Mouse (Mus musculus) hindbrain, embryonic 11.5 days (tissue): ENCODE data around the gene Tespa1. TPM values are rescaled to one million over a fixed set of nuclear protein-coding genes. Genes with fewer than 3 reads are reported as not detected.
"Not testable (repeated sequence)": the region's sequence is repeated elsewhere in the genome, so short reads cannot be mapped to it uniquely, and the experiment has no call there.

Experiments used
- ATAC-seq: fragments of 200-750 bp; cut with Nextera tagmentation; 2 replicates; pipeline ENCODE4 v1.8.0; 2017; ENCODE audit warnings: mild to moderate bottlenecking, moderate TSS enrichment, moderate library complexity; ENCODE audit not compliant: low FRiP score
- DNase-seq: peaks from one replicate; pipeline ENCODE4 v3.0.0-alpha.2; 2015; ENCODE audit warnings: low spot score
- H3K27ac ChIP-seq: fragments of 300-500 bp; sonication (generic); 2 replicates; pipeline ENCODE4 v1.5.1; 2014; ENCODE audit warnings: mild to moderate bottlenecking, low read depth, low read length
- H3K27me3 ChIP-seq: fragments of 300-500 bp; sonication (generic); 2 replicates; pipeline ENCODE4 v1.6.1; 2014; ENCODE audit warnings: mild to moderate bottlenecking, low read length, moderate library complexity, mixed read lengths; ENCODE audit not compliant: control insufficient read depth, insufficient read depth
- H3K36me3 ChIP-seq: fragments of 300-500 bp; sonication (generic); 2 replicates; pipeline ENCODE4 v1.6.1; 2014; ENCODE audit warnings: mild to moderate bottlenecking, low read length, moderate library complexity, mixed read lengths; ENCODE audit not compliant: control insufficient read depth, insufficient read depth
- H3K4me1 ChIP-seq: fragments of 300-500 bp; sonication (generic); replicated peaks from 2 replicates; pipeline ENCODE4 v1.6.1; 2014; ENCODE audit warnings: low read length, mixed read lengths; ENCODE audit not compliant: control insufficient read depth, insufficient read depth
- H3K4me2 ChIP-seq: fragments of 300-500 bp; sonication (generic); replicated peaks from 2 replicates; pipeline ENCODE4 v1.6.1; 2014; ENCODE audit warnings: mild to moderate bottlenecking, low read depth, low read length
- H3K4me3 ChIP-seq: fragments of 300-500 bp; sonication (generic); 2 replicates; pipeline ENCODE4 v1.5.1; 2014; ENCODE audit warnings: low read depth, low read length
- H3K9ac ChIP-seq: fragments of 300-500 bp; sonication (generic); 2 replicates; pipeline ENCODE4 v1.6.1; 2014; ENCODE audit warnings: low read depth, low read length
- H3K9me3 ChIP-seq: fragments of 300-500 bp; sonication (generic); 2 replicates; pipeline ENCODE4 v1.6.1; 2016; ENCODE audit warnings: low read length; ENCODE audit not compliant: control insufficient read depth
- WGBS: fragments of 180-500 bp; shearing (Covaris S2); extraction: QIAGEN DNeasy Blood & Tissue Kit; methylation state at CpG from one replicate; pipeline ENCODE4 v1.1.7; 2014; 5-methylcytosine and 5-hydroxymethylcytosine counted together
- polyA plus RNA-seq: library from polyadenylated mRNA; unstranded; fragments of >200 nt; fragmentation: Nextera tagmentation; extraction: Ambion mirVana; gene quantifications from 2 replicates; pipeline ENCODE4 v1.2.1, GENCODE M21; 2014

The Tespa1 gene
- 0.18 and 0.26 TPM in 2 replicates for polyA plus RNA-seq

DNA sequence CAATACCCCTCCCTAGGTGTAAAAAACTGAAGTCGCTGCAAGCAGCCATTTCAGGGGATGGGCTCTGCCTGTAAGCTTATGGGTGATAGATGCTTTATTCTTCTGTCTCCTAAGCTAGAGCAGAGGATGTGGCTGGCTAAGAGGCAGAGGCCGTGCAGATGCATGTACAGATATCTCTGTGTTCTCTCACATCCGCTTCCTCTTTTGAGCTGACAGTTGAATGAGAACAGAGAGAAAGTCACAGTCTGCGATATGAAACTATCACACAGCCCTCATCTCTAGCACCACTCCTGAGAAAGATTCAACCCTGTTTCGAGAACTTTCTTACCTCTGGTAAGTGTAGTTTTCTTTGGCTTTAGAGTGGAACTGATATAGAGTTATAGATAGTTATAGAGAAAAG lies at the start of gene Tespa1:
Gene Tespa1 (plus strand): TSS at position 234 of the 400 bp plus-strand sequence.
- ATAC-seq (no peak), DNase-seq (no peak)
- H3K36me3 ChIP-seq, result no peaks in the 10 kb centered on the region
- no peak within 1 kb of the TSS for H3K9ac ChIP-seq
- H3K4me2 ChIP-seq, result no peak within 1 kb of the TSS
- no peaks in the 10 kb centered on the region for H3K9me3 ChIP-seq
- no peaks in the 10 kb centered on the region for H3K4me1 ChIP-seq
- no peaks in the 10 kb centered on the region for H3K27me3 ChIP-seq
- no peak within 1 kb of the TSS for H3K27ac ChIP-seq
- H3K4me3 ChIP-seq, result no peak within 1 kb of the TSS
- WGBS, result 88% methylated on average over 5 of the region's 5 CpGs

DNA sequence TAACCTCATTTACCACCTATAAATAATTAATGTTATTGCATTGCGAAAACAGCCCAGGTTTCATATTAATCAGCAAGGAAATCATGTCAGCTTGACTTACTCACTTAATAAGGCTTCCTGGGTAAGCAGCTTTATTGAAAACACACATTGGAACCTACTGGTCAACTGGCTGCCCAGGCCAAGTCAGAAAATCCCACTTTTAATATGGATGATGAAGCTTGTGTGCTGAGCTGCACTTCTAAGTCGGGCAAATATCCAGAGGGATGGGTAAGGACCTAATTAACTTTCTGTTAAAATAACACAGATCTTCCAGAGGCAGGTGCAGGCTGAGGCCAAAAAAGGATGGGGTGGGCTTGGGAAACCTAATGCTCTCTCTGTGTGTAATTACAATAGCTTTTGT lies 46.9 kb upstream of the Tespa1 start:
- WGBS, result 66% methylated on average over 2 of the region's 2 CpGs
- no peak overlapping the region for H3K4me2 ChIP-seq
- ATAC-seq, result no peak

DNA sequence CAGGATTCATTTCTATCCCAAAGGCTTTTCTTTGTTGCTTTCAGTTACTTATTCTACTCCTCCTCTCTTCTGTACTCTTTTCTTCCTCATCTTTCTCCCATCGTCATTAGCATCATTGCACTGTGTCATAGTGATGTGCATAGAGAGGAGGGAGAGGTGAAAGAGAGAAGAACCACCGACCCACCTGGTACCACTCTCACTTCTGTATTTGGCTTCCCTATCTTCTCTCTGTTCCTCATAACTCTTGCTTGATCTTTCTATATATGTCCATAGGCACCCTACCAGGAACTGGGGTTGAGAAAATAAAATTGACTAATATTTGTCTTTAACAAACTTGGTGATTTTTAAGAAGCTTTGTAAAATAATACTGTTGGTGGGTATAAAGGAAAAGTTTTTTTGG lies 46.2 kb upstream of the Tespa1 start:
- no peaks in the 10 kb centered on the region for H3K9me3 ChIP-seq
- H3K4me1 ChIP-seq, result no peaks in the 10 kb centered on the region
- no peak overlapping the region for H3K9ac ChIP-seq
- no peak overlapping the region for H3K4me3 ChIP-seq
- ATAC-seq (no peak), DNase-seq (no peak)
- no peaks in the 10 kb centered on the region for H3K36me3 ChIP-seq
- no peak overlapping the region for H3K4me2 ChIP-seq
- WGBS, result 73% methylated on average over 2 of the region's 2 CpGs
- no peak overlapping the region for H3K27ac ChIP-seq
- H3K27me3 ChIP-seq, result no peaks in the 10 kb centered on the region

More for the DNA sequence above, 46.9 kb upstream of the Tespa1 start:
- Histone ChIP-seq H3K4me3 (no peak overlapping the region), H3K9me3 (no peaks in the 10 kb centered on the region), H3K36me3 (no peaks in the 10 kb centered on the region), H3K27me3 (no peaks in the 10 kb centered on the region), H3K27ac (no peak overlapping the region), H3K9ac (no peak overlapping the region), H3K4me1 (no peaks in the 10 kb centered on the region)
- no peak for DNase-seq

DNA sequence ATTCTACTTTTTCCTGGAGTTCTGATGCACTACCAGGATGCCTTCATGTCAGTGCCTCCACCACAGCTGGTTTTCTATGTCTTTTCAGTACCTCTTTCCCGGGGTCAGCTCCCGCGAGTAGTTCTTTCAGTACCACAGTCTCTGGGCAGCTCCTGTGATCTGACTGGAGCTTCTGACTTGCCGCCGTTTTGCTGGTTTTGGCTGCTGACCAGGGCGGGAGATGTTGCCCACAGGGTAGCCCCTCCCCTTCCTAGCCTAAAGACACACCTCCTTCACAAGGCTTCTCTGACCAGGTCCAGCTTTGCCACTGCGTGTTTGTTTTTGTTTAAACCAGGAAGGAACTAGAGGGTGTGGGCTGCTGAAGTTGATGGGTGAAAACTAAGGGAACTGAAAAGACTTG lies 42.6 kb upstream of the Tespa1 start, which contains the start of gene Neurod4:
Gene Neurod4 (minus strand): TSS at position 175 of the 400 bp plus-strand sequence.
- Histone ChIP-seq H3K36me3 (no peaks in the 10 kb centered on the region), H3K4me3 (peak within 1 kb of the TSS; percentile 18), H3K4me2 (peak within 1 kb of the TSS; percentile 17; the same call in 1 of the 2 replicates), H3K4me1 (no peaks in the 10 kb centered on the region), H3K9ac (no peak within 1 kb of the TSS), H3K9me3 (no peaks in the 10 kb centered on the region), H3K27ac (no peak within 1 kb of the TSS), H3K27me3 (no peaks in the 10 kb centered on the region)
- peak; percentile 59 for DNase-seq
- WGBS, result 1% methylated on average over 7 of the region's 7 CpGs
- peak; percentile 58 for ATAC-seq

DNA sequence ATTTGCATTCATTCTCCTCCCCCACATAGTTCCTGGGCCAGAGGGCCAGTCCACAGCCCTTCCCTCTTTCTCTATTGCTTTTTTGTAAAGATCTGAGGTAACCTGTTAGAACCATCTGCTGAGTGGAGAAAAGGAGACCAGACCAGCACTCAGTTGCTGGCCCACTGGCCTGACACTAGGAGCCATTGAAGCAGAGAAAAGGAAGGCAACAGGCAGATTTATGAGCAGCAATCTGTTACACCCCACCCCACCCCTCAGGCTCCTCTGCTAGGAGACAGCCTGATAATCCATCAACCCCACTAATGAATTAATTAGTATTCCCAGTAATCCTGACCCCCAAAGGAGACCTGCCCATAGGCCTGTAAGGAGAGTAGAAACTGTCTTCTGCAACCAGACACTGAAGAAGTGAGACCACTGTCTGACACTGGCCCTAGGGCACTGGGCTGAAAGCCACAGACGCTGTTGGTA lies 40.7 kb upstream of the Tespa1 start:
- Histone ChIP-seq H3K9ac (no peak overlapping the region), H3K36me3 (no peaks in the 10 kb centered on the region), H3K4me2 (no peak overlapping the region), H3K9me3 (no peaks in the 10 kb centered on the region), H3K4me1 (no peaks in the 10 kb centered on the region), H3K27me3 (no peaks in the 10 kb centered on the region), H3K4me3 (no peak overlapping the region), H3K27ac (no peak overlapping the region)
- WGBS, result 13% methylated on average over 1 of the region's 1 CpGs
- ATAC-seq (peak; percentile 89), DNase-seq (peak; percentile 45)

DNA sequence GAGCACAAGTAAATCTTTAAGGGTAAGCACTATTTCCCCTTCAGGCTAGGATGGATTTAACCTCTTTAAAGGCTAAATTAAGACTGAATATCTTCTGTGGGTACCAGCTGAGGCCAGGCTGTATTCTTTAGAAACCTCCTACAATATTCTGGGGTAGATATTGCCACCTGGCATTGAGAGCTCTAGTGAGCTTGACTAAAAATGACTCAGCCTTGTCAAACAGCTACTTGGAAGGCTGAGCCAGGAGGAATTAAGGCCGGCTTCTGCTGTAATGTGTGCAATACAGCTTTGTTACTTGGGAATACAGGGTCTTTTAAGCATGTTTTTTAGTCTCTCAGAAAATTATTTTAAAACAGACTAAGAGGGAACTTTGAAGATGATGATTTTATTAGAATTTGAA lies 35.5 kb upstream of the Tespa1 start:
- H3K27ac ChIP-seq, result no peak overlapping the region
- ATAC-seq (no peak), DNase-seq (no peak)
- H3K27me3 ChIP-seq, result no peaks in the 10 kb centered on the region
- no peaks in the 10 kb centered on the region; the same call in 1 of the 2 replicates for H3K4me1 ChIP-seq
- H3K9ac ChIP-seq, result no peak overlapping the region
- 62% methylated on average over 1 of the region's 1 CpGs for WGBS
- no peaks in the 10 kb centered on the region for H3K9me3 ChIP-seq
- H3K4me2 ChIP-seq, result no peak overlapping the region
- no peak overlapping the region for H3K4me3 ChIP-seq
- no peaks in the 10 kb centered on the region for H3K36me3 ChIP-seq

DNA sequence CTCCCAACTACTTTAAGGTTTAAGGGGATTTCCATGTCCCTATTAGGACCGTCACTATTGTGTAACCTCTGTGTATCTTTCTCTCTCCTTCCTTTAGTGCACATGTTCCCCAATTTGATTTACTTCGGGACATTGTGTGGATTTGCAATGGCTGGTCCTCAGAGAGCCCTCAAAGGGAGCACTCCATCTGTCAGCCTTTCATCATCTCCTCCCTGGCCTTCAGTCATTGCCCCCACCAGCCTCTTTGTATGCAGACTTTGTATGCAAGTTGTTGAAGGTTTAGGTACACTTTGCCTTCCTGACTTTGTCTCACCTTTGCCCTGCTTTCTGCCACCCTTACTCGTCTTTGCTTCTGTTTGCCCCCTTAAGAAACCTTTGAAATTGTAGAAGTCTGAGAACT lies 34.7 kb upstream of the Tespa1 start:
- DNase-seq (no peak), ATAC-seq (0 out of 2 replicates have a peak, but pooled peaks have one; percentile 17)
- H3K4me1 ChIP-seq, result no peaks in the 10 kb centered on the region; the same call in 1 of the 2 replicates
- H3K36me3 ChIP-seq, result no peaks in the 10 kb centered on the region
- no peak overlapping the region for H3K9ac ChIP-seq
- H3K4me3 ChIP-seq, result no peak overlapping the region
- H3K27ac ChIP-seq, result no peak overlapping the region
- no peaks in the 10 kb centered on the region for H3K9me3 ChIP-seq
- 50% methylated on average over 3 of the region's 3 CpGs for WGBS
- no peaks in the 10 kb centered on the region for H3K27me3 ChIP-seq
- H3K4me2 ChIP-seq, result no peak overlapping the region

DNA sequence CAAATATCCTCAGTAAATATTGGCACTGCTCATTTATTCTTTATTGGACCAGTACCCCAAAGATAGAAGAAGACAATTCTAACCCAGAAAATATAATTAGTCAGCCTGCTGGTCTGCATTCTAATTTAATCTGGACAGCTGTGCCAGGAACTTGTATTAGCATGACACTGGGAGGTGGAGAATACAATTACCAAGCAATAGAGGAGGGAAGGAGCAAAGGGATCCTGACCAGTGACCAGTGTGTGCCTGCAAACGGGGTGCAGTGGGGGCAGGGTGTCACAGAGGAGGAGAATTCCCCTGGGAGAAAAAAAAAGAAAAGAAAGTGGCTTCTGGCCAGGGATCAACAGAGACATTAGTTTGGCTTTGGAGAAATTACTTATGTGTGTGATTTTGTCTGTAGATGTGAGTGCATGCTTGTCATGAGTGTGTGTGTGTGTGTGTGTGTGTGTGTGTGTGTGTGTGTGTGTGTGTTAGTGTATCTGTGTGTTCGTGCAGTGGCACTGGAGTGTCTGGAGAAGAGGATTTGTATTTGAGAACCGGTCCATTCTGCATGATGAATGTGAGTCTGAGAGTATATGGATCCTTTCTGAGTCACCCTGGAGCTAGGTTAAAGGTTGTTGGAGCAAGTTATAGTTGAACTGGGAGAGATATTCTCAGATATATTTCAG lies 28.8 kb upstream of the Tespa1 start:
- Histone ChIP-seq H3K27me3 (no peaks in the 10 kb centered on the region), H3K36me3 (no peaks in the 10 kb centered on the region), H3K4me2 (no peak overlapping the region), H3K9ac (no peak overlapping the region), H3K4me1 (no peaks in the 10 kb centered on the region), H3K4me3 (no peak overlapping the region), H3K9me3 (no peaks in the 10 kb centered on the region), H3K27ac (peak overlapping the region; percentile 47; the same call in 1 of the 2 replicates)
- peak; percentile 41 for DNase-seq
- 16% methylated on average over 3 of the region's 3 CpGs for WGBS
- ATAC-seq, result peak; percentile 95

DNA sequence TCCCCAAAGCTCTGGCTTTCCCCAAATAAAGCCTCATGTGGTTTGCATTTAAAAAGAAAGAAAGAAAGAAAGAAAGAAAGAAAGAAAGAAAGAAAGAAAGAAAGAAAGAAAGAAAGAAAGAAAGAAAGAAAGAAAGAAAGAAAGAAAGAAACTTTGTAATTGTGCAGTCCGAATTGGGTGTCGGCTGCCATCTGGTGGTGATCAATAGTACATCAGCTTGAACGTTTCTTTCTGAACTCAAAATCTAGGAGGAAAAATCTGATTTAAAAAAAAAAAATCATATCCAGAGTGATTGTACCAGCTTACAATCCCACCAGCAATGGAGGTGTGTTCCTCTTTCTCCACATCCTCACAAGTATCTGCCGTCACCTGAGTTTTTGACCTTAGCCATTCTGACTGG lies 23.9 kb upstream of the Tespa1 start:
- not testable (repeated sequence) for H3K36me3 ChIP-seq, H3K4me3 ChIP-seq, ATAC-seq, H3K4me2 ChIP-seq, H3K27ac ChIP-seq, H3K9ac ChIP-seq, H3K27me3 ChIP-seq, H3K4me1 ChIP-seq, H3K9me3 ChIP-seq
- peak; percentile 49 for DNase-seq
- WGBS, result 17% methylated on average over 4 of the region's 4 CpGs
